Mouse (Mus musculus): ENCODE results near the gene Padi3. TPM values are rescaled to one million over a fixed set of nuclear protein-coding genes. Genes with fewer than 3 reads are reported as not detected.

The Padi3 gene
- polyA plus RNA-seq, 1 experiment, result 3.4 TPM

DNA sequence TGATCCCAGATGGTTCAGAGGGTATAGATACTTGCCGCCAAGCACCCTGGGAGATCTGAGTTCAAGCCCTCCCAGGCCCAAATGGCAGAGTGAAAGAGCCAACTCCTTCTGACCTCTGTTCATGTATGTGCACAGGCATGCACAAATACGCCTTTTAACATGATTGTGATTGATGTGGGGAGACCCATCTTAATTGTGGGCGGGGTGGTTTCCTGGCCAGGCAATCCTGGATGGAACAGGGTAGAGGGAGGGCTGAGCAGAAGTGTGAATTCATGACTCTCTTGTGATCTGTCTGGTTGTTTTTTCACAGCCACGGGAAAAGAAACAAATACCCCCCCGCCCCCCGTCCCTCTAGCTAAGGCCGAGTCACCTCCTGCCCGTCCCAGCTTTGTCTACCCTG is 22.4 kb upstream of the Padi3 start:
- no peak for TF ChIP-seq GATA1 (IDR thresholded peaks at IDR 0.05; ENCODE audit: low read length)

DNA sequence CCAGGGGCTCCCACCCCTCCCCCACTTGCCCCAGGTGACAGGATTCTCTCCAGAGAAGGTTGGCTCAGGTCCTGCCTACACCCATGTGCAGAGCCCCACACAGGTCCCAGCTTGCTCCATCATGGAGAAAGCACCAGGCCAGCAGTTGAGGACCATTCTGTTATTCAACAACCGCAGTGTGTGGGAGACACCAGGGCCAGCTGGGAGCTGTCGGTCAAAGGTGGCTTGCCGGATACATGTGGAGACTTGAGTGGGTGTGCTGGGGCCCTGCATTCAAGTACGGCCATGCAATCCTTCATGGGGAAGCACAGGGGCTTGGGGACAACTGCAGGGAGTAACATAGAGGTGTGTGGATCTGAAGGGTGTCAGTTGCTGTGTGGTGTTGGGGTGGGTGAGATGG is 21.4 kb upstream of the Padi3 start:
- no peak for TF ChIP-seq GATA1 (IDR thresholded peaks at IDR 0.05; ENCODE audit: low read length)

DNA sequence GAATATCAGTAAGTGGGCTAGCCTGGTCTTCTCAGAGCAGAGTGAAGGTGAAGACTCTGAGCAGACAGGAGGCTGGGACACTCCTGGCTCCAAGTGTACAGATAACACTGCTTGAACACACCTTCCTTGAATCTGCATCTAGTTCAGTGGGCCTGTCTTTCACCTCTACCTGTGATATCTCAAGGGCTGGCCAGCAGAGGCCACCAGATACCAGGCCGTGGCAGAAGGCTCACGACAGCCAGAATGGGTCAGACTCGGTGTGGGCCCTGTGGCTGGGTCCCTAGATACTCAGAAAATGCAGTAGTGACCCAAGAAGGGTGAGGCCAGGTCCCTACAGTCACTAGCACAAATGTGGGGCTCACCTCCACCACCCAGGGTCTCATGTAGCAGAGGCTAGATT is 16.8 kb upstream of the Padi3 start:
- no peak for TF ChIP-seq GATA1 (IDR thresholded peaks at IDR 0.05; ENCODE audit: low read length)

DNA sequence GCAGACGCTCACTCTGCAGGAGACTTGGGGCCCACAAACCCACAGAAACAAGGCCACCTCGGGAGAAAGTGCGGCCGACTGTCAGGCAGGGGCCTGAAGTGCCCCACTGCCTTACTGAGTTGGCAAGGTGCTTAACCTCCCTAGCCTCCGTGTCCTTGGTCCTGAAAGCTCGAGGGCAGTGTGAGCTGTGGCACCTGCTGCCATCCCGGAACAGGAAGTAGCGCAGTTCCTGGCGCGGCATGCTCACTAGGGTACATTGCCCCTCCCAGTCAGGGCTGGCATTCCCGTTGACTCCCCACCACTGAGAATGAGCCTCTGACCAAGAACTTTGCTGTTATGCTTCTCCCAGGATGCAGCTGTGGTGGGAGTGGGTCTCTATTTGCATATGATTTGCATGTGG is 15.5 kb upstream of the Padi3 start:
- no peak for TF ChIP-seq GATA1 (IDR thresholded peaks at IDR 0.05; ENCODE audit: low read length)

DNA sequence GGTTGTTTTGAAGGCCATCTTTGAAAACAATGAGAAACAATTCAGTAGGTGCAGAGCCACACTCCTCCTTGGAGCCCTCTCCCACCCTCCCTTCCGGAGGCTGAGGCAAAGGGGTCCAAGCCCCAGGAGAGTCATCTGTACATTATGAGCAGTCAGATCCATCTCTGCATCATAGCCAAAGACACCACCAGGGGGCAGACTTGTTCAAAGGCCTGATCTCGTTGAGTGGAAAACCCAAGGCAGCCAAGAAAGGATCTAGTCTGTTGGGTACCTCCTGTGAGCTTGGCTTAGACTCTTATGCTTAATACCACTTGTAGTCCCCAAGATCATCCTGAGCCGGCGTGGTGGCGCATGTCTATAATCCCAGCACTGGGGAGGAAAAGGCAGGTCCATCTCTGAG is 11.5 kb upstream of the Padi3 start:
- no peak for TF ChIP-seq GATA1 (IDR thresholded peaks at IDR 0.05; ENCODE audit: low read length)

DNA sequence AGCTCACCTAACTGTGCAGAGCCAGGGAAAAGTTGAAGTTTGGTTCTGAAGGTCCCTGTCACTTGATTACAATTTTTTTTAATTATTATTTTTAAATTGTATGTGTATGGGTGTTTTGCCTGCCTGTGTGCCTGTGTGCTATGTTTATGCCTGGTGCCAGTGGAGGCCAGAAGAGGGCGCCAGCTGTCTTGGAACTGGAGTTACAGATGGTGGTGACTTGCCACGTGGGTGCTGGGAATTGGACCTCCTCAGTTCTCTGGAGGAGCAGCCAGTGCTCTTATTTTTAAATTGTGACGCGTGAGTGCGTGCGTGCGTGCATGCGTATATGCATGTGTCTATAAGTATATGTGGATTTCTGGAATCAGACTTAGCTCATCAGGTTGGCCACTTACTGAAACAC is 7.0 kb upstream of the Padi3 start:
- TF ChIP-seq GATA1 (IDR thresholded peaks at IDR 0.05; ENCODE audit: low read length), result no peak

DNA sequence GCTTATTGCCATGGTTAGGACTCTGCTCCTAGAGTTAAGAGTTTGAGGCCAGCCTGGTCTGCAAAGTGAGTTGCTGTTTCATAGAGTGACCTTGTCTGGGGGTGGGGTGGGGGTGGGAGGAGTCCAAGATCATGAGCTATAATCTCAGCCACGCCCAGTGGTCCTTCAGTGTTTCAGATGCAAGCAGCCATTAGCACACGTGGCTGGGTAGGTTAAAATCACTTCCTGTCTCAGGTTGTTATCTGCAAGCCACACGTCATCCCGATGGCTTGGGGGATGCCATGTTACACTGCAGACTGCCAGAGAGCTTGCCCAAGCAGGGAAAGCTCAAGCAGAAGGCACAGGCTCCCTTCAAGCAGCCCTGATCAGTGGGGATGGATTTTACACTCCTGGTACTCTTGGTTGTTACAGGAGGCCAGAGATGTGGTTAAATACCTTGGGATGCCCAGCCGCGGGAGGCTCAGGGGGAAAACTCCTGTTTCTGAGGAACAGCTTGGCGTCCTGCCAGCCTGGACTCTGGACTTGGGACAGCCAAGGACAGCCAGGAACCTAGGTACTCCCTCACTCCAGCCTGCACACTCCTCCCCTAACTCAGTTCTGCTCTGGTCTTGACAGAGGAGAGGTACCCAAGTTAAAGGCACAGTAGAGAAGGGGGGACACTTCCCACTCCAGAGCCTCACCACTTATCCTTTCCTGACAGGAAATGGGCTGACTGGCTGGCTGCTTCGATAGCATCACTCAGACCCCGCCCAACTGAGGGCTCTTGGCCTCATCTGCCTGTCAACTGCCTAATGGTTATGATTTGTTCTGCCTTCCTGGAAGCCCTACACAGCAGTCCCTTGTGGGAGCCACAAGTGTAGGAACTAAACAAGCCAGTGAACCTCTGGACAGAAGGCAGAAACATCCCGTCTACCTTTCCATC is 5.8 kb upstream of the Padi3 start:
- no peak for TF ChIP-seq GATA1 (IDR thresholded peaks at IDR 0.05; ENCODE audit: low read length)

DNA sequence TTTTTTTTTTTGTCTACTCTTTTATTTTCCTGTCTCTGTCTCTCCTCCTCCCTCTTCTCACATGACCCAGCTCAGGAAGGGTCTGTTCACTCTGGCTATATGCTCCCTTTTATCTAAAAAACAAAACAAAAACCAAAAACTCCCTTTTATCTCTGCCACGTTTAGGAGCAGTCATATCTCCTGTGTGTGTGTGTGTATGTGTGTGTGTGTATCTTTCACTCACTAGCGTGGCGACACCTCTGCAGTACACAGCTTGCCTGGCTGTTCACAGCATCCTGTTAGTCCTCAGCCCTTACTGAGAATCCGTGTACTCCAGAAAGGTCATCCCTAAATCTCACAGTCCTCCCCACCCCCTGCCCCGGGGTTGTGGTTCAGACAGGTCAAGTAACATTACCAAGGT is 5.0 kb upstream of the Padi3 start:
- no peak for TF ChIP-seq GATA1 (IDR thresholded peaks at IDR 0.05; ENCODE audit: low read length)

DNA sequence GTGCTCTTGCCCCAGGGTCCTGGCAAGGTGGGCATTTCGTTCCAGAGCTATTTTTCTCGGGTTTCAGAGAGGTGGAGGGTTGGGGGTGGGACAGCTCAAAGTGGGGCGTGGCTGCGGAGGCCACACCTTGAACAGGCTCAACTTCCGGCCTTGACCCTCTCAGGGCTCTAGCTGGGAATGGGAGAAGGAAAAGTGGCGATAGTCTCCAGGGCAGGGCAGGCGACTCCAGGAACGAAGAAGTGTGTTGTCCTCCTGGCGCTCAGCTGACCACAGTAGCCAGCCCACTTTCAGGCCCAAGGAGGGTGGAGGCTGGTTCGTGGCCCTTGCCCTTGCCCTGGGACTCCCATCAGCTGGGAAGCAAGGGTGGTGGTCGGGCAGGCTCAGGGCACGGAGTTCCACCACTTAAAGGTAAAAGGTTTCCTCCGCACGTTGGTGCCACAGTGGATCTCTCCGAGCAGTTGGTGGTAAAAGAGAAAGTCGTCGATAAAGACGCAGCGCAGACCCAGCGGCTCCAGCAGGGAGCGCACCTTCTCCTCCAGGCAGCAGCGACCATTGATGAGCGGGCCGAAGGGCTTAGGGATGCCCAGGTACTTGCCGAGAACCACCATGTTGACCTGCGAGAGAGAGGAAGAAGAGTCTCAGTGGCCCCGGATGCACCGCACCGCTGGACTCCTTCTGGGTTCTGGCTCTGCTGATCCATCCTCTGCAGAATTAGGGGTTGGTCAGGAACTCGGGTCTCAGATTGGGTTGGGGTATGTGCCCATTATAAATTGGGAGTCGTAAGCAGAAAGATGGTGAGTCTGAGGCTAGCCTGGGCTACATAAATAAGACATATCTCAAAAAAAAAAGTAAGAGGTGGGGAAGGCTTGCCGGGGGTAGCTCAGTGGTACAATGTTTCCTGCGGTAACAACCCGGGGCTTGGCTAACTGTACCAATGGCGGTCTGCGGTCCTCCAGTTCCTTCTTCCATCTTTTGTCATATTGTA is 4.1 kb upstream of the Padi3 start:
- no peak for TF ChIP-seq GATA1 (IDR thresholded peaks at IDR 0.05; ENCODE audit: low read length)

DNA sequence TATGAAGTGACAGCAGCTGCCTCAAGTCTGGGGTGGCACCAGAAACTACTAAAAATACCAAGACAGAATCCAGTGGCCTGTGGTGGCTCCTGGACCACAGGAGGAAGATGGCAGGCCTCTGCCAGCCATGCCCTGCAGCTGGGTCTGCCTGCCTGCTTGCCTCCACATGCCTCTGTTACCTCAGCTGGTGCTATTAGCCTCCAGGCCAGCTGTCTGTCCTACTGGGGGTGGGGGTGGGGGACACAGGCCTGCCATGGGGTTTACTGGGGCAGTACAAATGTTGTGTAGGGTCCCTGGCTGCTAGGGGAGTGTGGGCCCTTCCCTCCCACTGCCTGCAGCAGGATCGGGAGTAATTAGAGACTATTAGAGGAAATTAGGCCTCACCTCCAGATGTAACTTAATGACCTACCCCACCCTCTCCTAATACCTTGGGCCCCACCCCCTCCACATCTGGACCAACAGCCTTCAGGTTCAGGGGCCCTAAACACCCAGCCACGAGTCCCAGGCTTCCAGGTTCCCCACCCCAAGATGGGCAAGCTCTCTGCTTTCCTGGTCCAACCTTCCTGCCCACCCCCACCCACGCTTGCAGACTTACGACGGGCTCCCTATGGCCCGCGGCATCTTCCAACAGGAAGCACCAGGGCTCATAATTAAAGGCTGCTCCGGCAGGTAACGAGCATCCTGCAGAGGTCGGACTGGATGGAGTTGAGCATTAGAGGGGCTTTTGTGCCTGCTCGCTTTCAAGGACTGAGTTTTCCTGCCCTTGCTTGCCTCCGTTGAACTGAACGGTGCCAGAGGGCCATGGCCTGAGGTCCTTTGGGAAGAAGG is 3.1 kb upstream of the Padi3 start:
- TF ChIP-seq GATA1 (IDR thresholded peaks at IDR 0.05; ENCODE audit: low read length), result no peak

DNA sequence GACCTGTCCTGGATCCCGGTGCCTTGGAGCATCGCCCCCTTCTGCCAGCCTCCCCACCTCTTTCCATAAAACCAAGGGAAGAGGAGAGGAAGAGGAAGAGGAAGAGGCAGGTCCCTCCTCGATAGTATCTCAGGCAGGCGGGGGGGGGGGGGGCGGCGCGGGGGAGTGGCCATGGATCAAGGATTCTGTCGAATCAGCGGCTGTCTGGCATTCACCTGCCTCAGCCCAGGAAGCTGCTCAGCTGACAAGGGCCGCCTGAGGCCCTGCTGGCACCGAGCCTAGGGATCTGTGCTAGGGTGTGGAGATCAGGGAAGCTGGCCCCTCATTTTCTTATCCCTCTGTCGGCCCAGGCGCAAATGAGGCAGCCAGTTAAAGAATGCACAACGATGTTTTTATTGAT is 2.2 kb upstream of the Padi3 start:
- TF ChIP-seq GATA1 (IDR thresholded peaks at IDR 0.05; ENCODE audit: low read length), result no peak

DNA sequence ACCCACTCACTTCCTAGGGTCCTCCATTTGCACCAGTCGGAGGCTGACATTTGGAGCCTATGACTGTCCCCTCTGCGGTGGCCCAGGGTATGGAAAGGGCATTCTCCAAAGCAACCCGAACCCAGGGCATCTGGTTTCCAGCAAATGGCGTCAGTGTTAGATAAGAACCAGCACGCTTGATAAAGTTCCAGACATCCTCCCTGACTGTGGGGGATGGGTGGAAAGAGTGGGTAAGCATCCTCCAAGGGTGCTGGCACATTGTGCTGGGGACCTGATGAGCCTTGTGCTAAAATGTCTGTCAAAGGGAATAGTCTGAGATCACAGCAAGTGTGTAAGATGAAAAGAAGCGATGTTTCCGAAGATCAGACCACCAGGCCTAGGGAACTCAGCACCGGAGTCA is 1.7 kb upstream of the Padi3 start:
- no peak for TF ChIP-seq GATA1 (IDR thresholded peaks at IDR 0.05; ENCODE audit: low read length)

DNA sequence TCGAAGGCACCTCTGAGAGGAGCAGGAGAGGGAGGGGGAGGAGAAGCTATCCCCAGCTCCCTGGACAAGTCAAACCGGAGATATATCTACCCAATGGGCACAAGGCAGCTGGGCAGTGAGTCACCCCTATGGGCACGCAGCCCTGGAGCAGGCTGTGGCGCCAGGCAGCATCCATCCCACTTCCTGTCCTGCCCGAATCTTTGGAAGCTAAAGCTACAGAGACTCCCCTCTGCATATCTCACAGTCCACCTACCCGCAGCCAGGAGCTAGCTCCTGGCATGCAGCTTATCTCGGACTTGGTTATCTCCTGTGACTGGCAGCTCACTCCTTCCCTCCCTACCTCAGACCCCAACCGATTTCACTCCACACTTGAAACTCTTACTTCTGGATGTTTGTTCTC is 1.3 kb downstream of the Padi3 start:
- no peak for TF ChIP-seq GATA1 (IDR thresholded peaks at IDR 0.05; ENCODE audit: low read length)

DNA sequence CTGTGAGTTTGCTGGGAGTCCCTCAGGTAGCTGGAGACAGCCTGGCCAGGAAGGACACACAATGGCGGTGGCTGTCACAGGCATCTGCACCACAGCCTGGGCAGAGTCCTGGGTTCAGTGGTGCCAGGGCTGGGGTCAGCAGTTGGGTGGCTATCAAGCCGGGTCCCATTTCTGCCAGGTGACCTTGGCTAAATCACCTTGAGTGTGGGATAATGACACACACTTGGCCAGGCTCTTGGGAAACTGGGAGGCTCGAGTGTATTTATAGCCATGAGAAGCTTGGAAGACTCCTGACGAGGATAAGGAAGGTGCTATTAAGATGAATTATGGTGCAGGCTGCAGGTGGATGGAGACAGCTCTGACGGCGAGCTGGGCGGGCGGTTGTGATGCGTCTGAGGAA is 5.8 kb downstream of the Padi3 start:
- TF ChIP-seq GATA1 (IDR thresholded peaks at IDR 0.05; ENCODE audit: low read length), result no peak

DNA sequence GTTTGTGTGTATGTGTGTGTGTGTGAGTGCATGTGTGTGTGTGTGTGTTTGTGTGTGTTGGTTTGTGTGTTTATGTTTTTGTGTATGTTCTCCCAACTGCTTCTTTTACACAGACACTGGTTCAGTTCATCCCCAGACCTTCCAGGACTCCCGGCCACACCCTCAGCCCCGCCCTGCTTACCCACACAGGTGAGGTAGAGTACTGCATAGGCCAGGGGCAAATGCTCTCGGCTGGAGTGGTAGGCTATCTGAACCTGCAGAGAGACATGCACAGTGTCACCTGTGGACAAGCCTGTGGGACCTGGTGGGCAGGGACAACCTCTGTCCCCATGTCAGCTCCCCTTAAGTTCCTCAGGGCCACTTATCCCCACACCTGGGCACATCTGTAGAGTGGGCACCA is 9.1 kb downstream of the Padi3 start:
- TF ChIP-seq GATA1 (IDR thresholded peaks at IDR 0.05; ENCODE audit: low read length), result no peak

All from G1E-ER4 (cell line).